Mouse (Mus musculus) thymus, postnatal 0 days (tissue): ENCODE data around the gene Elane. TPM values are rescaled to one million over a fixed set of nuclear protein-coding genes. Genes with fewer than 3 reads are reported as not detected.

Source experiments
- DNase-seq: peaks from one replicate; pipeline ENCODE4 v3.0.0-alpha.2; 2015; ENCODE audit warnings: low spot score
- polyA plus RNA-seq: library from polyadenylated mRNA; unstranded; fragments of >200 nt; fragmentation: Nextera tagmentation; extraction: Ambion mirVana; gene quantifications from 2 replicates; pipeline ENCODE4 v1.2.1, GENCODE M21; 2015

Gene Elane
- polyA plus RNA-seq = 0.30 and 0.74 TPM in 2 replicates

DNA sequence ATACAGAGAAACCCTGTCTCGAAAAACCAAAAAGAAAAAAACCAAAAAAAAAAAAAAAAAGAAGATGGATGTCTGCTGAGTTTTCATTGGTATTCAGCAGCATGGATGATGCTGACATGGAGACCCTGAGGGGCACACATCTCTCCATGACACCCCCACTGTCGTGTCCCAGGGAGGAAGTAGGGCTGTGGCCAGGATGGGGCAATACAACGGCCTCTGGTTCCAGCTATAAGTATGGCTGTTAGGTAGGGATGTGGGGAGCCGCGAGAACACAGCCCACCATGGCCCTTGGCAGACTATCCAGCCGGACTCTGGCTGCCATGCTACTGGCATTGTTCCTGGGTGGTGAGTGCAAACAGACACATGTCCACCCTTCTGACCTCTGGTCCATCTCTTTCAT lies at the start of gene Elane:
Gene Elane, plus strand, starts transcription at position 194 of the 400 bp plus-strand sequence.
- DNase-seq = no peak

DNA sequence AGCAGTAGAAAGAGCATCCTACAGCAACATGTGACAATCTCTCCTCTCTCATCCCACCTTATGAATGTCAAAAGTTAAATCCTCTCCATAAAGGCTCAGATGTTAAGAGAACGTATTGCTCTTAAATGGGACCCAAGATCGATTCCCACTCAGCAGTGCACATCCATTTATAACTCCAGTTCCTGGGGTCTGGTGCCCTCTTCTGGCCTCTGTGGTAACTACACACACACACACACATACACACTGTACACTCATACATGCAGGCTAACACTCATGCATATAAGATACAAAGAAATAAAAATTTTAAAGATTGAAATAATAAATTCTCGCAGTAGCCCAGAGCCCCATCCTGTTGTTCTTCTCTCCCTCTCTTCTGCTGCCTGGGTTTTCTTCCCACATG lies 49.1 kb upstream of the Elane start:
- no peak for DNase-seq

DNA sequence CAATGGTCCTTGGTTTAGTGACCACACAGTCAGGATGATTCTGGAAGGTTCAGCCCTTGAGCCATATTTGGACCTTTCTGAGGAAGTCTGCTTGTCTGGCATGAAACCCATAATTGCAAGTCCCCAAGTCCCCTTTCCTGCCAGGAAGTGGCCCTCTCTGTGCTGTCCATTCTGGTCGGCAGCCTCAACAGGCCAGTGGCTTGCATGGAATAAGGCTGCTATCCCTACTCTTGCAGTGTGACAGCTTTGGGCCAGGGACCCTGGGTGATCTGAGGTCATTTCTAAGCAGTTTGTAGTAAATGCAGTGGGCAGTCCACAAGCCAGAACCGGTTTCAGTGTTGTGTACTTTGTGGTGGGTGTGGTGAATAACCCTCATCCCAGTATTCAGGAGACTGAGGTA lies 47.9 kb upstream of the Elane start:
- no peak for DNase-seq

DNA sequence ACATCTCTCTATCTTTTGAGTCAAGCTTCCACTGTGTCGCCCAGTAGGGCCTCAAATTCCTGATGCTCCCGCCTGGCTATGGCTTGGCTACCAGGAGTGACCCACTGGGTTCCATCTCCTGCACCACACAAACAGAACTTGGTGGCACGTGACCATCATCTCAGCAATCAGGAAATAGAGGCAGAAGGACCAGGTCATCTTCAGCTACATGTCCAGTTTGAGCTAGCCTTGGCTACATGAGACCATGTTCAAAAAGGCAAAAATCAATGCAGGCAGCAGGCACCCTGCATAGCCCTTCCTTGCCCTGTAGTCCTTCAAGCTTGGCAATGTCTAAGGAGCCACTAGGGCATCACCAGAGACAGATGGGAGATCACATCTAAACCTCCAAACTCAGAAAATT lies 46.0 kb upstream of the Elane start:
- DNase-seq = no peak

DNA sequence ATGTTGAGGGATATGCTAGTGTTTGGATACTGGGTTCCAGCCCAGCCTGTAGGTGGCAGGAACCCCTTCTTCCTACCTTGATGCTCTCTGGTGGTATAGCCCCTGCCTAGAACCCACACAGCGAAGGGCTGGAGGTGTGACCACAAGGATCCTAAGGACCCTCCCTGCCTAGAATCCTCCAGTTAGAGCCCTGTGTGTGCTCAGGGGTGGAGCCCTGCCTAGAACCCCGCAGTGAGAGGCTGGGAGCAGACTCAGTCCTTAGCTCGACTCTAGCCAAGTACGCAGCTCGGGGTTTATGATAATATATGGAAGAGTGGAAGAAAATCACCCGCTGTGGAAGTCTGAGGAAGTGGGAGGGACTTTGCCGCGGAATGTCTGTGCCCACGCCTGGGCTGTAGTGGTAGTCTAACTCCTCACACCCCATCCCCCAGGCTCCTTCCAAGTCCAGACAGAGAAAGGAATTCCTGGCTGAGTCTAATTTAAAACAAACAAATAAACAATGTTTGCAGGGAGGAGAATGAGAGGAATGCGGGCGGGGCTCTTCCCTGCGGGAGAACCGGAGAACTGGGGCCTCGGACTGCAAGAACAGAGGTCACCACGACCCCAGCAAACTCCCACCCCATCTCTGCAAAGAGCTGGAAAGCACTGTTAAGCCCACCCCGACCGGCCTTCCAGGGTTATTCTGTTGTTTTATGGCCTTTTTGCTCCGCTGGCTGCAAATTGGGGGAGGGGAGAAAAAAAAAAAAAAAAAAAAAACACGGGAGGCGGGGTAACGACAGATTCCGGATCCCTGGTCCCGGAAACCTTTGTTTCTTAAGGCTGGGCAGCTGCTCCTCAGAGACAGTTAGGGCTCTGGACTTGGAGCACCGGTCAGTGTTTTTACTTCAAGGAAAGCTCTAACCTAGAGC lies 45.1 kb upstream of the Elane start:
- peak; percentile 65 for DNase-seq

DNA sequence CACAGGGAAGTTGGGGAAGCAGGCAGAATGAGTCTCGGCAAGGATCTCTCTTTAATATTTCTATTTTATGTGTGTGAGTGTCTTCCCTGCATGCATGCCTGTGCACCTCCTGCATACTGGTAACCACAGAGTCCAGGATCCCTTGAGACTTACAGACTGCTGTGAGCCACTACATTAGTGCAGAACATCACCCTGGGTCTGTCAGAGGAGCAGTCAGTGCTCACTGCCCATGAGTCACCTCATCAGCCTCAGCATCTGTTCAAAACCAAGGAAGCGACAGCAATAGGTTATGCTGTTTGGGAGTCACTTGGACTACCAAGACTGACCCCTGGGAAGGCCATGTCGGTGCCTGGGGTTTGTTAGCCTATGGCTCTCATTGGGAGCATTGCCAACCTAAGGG lies 43.7 kb upstream of the Elane start:
- no peak for DNase-seq

DNA sequence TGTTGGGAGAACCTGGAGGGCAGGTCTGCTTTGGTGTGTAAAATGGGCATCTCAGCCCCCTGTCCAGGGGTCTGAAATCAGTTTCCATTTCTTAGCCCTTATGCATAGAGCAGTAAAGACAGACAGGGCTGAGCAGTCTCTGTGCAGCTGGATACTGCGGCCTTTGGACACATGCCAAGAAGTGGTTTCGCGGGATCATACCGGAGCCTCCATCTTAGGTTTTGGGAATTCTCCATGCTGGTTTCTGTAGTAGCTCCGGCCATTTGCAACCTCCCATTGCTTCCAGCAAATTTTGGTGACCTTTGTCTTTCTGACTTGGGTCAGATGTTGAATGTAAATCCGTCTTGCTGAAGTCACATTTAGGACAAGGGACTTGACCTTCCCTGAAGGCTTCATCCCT lies 42.6 kb upstream of the Elane start:
- no peak for DNase-seq

DNA sequence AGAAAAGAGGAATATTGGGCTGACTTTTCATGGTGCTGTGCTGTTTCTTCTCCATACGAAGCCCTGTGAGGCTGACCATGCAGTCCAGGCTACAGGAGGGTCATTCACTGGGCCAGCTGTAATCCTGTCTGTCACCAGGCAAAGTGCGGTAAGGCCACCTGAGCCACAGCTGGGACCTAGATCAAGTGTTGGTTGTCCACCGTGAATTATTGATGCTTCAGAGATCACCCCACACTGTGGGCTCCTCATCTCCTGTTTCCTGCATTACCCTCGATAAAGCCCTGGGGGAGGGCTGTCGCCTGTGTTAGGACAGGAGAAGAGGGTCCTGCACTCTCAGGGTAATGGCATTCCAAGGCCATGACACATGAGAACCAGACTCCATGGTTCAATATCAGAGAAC lies 39.5 kb upstream of the Elane start:
- DNase-seq = no peak

DNA sequence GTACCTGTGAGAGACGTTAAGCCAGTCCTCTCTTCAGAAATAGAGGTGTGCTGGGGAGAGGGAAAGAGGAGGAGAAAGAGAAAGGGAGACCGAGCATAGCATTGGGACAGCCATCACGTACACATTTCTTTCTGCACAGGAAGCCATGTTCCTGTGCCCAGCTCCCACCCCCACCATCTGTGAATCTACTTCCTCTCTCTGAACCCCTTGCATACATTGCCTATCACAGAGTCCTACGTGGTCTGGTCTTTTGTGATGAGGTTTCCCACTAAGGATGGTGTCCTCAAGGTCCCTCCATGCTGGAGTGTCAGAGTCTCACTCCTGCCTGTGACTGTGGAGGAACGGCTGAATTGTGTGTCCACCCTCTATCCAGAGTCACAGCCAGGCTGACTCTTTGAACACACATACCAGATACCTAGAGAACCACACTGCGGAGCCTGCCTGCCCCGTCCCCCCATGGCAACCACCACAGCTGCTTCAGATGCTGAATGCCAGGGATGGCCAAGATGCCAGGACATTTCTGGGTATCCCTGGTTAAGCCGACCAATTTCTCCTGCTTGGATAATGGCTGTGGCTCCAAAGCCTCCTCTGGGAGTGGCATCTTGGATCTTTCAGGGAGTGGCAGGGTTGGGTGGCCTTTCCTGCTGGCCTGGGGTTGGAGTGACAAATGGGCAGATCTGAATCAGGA lies 36.0 kb upstream of the Elane start:
- DNase-seq = peak; percentile 61

DNA sequence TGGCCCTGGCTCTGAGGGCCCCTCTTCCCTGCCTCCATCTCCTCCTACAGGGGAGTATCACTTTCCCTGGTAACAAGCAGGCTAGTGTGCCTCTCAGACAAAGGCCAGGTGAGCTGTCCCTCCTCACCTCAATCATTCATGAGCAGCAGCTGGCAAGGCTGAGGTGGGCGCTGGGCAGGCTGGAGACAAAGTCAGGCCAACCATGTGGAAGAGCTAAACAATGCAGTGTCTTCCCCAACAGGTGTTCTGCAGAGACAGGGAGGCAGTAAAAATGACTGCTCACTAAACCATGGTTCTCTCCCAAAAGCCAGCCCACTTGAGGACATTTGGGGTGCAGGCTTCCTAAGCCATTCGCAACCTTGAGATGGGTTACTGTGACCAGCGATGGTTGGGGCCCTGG lies 34.4 kb upstream of the Elane start:
- no peak for DNase-seq

DNA sequence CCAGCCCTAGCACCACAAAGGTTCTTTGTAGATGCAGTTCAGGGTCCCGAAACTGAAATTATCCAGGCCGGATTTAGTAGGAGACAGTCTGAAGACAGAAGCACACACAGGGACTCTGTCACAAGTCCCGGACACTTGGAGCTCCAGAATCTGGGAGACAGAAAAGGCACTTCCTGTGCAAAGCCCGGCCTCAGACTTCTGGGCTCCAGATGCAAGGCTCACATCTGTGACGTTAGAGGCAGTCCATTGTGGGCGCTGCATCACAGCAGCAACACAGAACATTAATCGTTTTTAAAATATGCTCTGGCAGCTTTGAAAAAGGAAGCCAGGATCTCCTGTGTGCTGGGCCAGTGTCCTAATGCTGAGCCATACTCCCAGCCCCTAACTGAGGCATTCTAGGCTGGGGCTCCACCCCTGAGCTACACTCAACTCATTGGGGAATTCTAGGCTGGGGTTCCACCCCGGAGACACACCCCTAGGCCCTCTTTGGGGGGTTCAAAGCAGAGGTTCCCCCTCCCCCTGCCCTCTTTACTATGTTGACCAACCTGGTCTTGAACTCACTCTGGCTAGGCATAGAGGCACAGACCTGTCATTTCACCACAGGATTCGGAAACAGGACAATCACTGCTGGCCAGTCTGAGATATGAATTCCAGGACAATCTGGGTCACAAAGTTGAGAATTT lies 33.8 kb upstream of the Elane start:
- DNase-seq = peak; percentile 59

DNA sequence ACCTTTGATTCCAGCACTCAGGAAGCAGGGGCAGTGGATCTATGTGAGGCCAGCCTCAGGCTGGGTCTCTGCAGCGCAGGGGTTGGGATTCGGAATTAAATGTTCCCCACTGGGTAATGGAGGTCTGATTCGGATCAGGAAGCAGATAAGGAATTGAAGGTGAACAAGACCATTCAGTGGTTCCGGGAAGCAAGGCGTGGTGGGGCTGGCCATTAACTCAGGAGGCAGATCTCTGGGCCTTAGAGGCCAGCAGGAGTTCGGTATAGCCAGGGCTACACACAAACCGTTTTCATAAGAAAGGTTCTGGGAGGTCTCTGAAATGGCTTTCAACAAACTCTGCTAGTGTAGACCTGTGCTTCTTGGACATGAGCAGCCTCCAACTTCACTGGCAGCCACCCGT lies 33.2 kb upstream of the Elane start:
- no peak for DNase-seq

DNA sequence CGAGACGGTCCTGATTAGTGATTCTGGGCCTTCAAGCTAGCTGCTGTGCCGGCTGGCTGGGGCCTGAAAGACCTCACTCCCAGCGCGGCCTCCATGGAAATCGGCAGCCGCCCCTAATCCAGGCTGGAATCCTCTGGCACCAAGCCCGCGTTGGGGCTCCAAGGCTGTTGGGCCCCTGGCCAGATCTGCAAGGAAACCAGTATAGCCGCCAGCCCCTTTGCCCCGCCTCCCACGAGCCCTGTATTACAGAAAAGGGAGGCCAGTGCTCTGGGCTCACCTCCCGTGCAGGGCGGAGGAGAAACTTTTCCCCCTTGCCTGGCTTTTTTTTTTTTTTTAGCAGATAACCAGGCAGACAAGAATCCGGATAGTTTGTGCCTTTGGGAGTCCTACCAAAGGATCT lies 32.7 kb upstream of the Elane start:
- DNase-seq = peak; percentile 41

DNA sequence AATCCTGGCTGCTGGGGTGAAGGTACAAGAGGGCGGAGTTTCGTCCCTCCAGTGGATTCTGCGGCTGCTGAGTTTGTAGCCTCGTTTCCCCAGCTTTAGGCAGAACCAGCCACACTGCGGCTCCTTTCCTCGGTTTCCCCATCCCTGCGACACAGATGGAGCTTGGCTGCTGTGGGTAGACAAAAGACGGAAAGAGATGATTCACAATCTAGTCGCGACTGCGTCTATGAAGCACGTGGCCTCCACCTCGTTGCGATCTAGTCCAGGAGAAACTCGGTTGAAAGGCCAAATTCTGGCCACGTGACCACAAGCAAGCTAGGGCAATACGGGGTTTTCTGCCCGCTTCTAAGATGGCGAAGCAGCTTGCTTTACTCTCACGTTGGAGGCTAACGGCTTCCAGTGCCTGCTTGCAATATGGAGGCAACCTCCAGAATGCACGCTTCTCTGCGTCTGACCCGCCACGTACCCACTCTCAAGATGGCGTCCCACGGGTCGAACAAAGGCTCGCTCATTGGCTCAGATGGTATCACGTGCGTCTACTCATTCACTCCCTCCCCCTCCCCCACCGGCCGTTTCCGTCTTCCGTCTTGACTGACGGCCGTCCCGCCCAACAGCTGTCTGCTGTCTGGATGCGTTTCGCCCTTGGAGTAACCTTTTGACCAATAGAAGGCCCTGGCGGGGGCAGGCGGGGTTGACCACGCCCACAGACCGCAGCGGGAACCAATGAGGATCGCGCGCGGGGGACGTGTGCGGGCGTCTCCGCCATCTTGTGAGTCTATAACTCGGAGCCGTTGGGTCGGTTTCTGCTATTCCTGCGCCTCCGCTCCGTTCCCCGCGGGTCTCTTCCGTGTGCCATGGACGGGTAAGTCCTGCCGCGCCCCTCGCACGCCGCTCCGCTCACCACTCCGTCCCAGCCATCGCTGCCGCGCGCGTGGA lies 31.9 kb upstream of the Elane start, which contains the start of gene Ptbp1:
Gene Ptbp1, plus strand, starts transcription at position 568 of the 936 bp plus-strand sequence.
- peak; percentile 100 for DNase-seq

DNA sequence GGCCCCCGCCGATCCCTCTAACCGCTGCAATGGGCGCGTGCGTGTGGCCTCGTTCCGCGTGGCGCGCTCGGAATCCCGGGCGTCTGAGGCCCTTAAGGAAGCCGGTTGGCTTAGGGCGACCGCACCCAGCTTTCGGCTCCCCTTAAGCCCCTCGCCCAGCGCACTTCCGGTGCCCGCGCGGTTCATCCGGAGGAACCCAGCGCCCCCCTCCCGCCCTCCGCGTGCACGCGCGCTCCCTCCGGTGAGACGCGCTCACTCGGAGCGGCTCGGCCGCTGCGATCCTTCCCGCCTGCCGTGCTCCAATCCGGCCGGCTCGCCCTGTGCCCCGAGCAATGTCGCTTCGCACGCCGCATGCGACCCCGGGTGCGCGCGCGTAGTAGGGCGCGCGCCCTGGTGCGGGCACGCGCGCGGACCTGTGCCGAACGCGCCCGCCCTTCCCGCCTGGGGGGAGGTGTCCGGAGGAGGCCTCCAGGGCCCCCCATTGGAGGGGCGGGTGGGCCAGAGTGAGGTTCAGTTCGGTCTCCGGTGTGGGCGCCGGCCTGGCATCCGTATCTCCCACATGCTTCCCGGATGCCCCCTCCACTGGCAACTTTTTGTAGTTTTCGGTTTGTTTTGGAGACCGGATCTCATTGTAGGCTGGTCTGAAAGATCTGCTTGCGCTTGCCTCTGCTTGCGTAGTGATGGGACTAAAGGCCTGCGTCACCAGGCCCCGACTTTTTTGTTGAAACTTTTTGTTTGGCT lies 31.1 kb upstream of the Elane start:
- peak; percentile 83 for DNase-seq

DNA sequence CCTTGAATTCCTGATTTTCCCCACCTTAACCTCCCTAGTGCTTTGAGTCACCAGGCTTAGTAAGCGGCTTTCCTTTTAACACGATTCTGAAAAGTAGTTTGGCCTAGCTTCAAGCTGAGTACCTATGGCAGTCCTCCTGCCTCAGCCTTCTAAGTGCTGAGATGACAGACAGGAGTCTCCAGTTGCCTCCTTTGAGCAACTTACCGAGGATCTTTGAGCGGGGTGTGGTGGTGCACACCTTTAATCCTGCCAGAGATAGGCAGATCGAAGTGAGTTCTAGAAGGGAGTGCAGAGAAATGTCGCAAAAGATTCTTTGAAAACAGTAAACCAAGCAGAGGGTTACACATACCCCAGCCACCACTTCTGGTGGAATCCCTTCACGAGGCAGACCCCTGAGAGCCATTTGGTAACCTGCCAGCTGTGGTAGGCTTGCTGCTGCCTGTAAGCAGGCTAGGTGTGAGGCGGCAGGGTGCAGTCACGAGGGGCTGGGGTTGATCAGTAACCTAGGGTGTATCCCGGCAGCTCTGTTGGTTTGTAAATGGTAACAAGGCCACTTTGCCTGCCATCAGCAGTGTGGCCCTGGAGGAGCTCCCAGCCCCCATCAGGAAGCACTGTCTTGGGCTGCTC lies 30.4 kb upstream of the Elane start:
- DNase-seq = no peak

DNA sequence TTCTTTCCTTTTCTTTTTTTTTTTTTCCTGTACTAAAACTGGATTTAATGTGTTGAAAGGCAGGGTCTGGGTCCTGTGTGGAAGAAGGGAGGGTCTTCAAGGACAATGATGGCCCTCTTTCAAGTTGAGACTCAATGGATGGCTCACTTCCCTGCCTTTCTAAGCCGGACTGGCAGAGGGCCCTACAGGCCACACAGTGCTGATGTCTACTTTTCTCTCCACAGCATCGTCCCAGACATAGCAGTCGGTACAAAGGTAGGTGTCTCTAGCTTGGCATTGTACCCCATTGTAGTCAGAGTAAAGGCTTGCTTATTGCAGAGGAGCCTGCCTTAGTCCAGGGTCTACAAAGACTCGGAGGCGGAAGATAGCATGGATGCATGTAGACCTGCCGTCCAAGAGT lies 29.8 kb upstream of the Elane start:
- DNase-seq = no peak

DNA sequence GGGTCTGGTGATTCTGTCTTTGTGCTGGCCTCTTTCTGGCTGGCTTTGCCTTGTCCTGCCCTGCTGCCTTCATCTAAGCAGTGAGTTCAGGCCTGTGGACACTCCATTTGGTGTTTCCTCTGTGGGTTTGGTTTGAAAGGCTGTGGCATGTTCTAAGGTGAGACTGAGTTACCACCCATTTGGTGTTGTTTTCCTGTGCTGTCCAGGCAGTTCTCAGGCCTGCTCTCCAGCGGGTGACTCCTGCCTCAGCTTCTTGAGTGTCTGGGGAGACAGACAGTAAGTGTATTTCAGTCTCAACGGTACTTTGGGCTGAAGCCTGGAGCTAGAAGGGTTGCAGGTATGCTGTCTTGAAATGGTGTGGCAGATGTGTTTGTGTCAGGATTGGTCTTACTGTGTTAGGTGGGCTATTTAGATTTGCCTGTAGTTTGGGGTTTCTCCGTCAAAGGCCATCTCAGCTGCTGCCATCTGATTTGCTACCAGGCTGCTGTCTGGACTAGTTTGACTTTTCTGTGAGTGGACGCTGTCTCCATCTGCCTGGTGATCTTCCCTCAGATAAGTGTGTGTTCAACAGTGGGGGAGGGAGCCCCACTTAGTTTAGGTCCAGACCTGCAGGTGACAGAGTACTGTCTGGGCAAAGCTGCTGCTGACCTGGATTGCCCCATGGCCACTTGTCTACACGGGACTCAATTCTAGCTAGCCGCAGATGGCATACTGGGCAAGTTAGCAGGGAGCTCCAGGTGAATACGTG lies 29.2 kb upstream of the Elane start:
- DNase-seq = no peak

DNA sequence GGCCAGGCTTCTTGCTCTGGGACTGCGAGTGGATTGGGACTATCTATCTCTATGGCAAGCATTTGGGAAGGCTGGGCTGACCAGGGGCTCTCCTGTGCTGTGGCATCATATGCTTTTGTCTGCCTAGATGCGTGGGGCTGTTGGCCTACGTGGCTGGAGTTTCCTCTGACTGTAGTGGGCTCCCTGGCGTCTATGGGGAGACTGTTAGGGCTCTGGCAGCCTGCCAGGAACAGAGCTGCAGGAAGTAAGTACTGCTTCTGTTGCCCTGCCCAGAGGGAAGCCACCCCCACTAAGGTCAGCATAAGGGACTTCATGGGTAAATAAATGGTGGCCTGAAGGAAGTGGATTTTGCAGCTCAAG lies 28.6 kb upstream of the Elane start:
- DNase-seq = no peak
